Mouse (Mus musculus): ENCODE measurements around the gene B230104I21Rik. TPM values are rescaled to one million over a fixed set of nuclear protein-coding genes. Genes with fewer than 3 reads are reported as not detected.

B230104I21Rik gene
- total RNA-seq, 1 experiment from 2014 or later: not detected

GRCm38 (mm10) chr4:154390333-154391080 is 54.6 kb downstream of the B230104I21Rik start:
- ATAC-seq (replicated peaks; ENCODE audit: low read depth, poor library complexity, severe bottlenecking): peak; percentile 51

GRCm38 (mm10) chr4:154392641-154393040 is 56.7 kb downstream of the B230104I21Rik start:
- 0 out of 2 replicates have a peak, but pooled peaks have one; percentile 34 for ATAC-seq (replicated peaks; ENCODE audit: low read depth, poor library complexity, severe bottlenecking)

GRCm38 (mm10) chr4:154393196-154394122 is 57.5 kb downstream of the B230104I21Rik start:
- ATAC-seq (replicated peaks; ENCODE audit: low read depth, poor library complexity, severe bottlenecking): no peak

DNA sequence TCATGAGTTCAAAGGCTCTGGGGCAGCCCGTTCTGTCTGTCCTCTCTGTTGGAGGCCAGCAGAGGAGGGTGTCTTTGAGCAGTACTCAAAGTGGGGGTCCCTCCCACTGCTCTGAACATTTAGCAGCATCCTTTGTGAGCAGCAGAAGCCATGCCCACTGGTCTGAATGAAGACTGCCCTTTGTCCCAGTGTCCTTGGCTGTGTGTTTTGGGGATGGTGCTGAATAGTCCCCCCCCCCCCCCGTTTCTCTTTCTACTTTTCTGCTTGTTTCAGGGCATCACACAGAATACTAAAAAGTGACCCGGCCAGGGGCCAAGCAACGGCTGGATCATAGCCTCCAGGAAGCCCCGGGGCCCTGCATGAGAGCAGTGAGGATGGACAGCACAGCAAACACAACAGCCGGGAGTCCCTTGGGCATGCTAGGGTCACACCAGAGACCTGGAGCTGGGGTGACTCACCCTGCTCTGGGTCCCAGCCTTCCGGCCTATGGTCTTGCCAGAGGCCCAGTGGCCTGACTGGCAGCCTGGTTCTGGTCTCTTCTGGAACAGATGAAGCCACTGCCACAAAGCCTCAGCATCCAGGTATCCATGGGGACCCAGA is 58.3 kb downstream of the B230104I21Rik start:
- no peak for ATAC-seq (replicated peaks; ENCODE audit: low read depth, poor library complexity, severe bottlenecking)

DNA sequence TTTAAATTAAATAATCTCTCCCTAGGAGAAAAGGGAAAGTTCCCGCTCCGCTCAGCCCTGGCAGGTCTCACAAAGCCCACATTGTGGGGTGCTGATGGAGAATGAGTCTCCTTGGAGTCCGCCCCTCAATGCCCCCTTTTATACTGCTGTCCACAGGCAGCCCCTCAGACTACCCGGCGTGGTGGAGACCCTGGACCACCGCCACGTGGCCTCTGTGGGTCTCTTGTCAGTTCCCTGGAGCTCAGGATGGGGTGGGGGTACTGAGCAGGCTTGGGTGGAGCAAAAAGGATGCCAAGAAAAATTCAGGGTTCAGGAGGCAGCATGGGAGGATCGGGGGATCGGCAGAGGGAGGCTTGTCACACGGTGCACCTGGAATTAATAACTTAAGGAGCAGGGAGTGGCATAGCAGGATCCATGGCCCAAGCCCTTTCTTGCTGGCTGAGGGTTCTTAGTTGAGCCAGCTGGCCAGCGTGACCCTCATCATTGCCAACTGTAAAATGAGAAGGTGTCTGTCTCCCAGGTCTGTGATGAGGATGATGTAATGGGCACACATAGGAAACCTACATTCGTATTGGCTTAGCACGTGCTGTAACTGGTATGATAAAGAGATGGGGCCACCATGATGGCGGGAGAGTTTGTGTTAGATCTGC is 60.9 kb downstream of the B230104I21Rik start:
- ATAC-seq (replicated peaks; ENCODE audit: low read depth, poor library complexity, severe bottlenecking): no peak

Other genes starting within 250 kb of the B230104I21Rik start
- gene Trp73, start 195.9 kb upstream of the B230104I21Rik start, total RNA-seq (2017): not detected in 2 replicates
- 9.5 and 10.4 TPM in 2 replicates for gene Wrap73, start 193.8 kb upstream of the B230104I21Rik start, total RNA-seq (2017)
- gene Tprgl, start 175.5 kb upstream of the B230104I21Rik start, total RNA-seq (2017): 34.9 and 39.8 TPM in 2 replicates
- gene Megf6, start 165.4 kb upstream of the B230104I21Rik start, total RNA-seq (2017): not detected in 2 replicates
- not detected in 2 replicates for gene Arhgef16, start 34.5 kb upstream of the B230104I21Rik start, total RNA-seq (2017)

Measured in common myeloid progenitor, adult 5-6 weeks (primary cell).